Mouse (Mus musculus) frontal cortex, postnatal 25 days (tissue): ENCODE measurements around the gene Spa17.
A peak's percentile ranks its signal among the peaks of the same experiment; 100 is the strongest.

Experiments
- DNase-seq, 2 experiments: peaks; one replicate each; pipeline ENCODE4 v3.0.0; 2022; ENCODE audit warnings: low spot score in 2 of 2

The Spa17 gene

GRCm38 (mm10) chr9:37613182-37613910 is at the start of gene Spa17:
Spa17 (minus strand) TSS chr9:37613722.
- peak; percentile 71 to 77 for DNase-seq

- no peak for DNase-seq
These were observed 49.7 kb upstream of the Spa17 start for GRCm38 (mm10) chr9:37663210-37663609.

DNA sequence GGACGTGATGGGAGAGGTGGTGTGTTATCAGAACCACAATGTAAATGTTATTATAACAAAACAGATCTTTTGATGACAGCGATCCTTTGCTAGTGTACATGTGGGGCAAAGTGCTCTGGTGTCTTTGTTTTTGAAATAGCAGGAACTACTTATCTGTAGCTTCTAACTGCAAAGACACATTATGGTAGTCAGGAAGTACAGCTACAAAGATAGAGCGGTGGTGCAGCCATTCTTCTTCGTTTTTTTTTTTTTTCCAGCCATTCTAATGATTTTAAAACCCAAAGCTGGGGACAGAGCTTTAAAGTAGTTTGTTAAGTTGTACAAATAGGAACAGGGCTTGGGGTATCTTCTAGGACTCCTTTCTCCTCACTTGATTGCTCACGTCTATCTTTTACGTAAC is 45.9 kb upstream of the Spa17 start:
- DNase-seq: no peak

GRCm38 (mm10) chr9:37656931-37657481 is 43.5 kb upstream of the Spa17 start, which contains the start of gene Tbrg1:
Tbrg1 (minus strand) TSS chr9:37657312.
- DNase-seq: peak; percentile 64 to 68

DNA sequence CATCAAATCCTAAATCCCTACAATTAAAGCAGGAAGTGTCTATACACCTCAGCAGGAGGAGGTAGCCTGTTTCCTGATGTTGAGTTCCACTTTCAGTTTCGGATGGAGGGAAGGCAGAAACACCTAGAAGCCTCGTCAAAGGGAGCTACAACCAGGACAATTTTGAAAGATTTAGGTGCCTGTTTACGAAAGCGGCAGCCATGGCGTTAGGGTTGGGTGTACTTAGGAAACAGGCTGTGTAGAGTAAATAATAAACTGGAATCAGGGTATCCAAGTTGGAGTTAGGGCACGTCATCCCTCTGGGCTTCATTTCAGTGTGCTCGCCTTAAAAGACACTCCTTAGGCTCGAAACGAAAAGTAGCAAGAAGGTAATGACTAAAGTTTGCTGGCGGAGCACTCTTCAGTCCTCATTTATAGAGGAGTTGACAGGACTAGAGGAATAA is 42.9 kb upstream of the Spa17 start:
- DNase-seq: no peak

- no peak for DNase-seq
These were observed 42.4 kb upstream of the Spa17 start for GRCm38 (mm10) chr9:37655961-37656360.

- DNase-seq: no peak
These were observed 40.3 kb upstream of the Spa17 start for GRCm38 (mm10) chr9:37653836-37654235.

DNA sequence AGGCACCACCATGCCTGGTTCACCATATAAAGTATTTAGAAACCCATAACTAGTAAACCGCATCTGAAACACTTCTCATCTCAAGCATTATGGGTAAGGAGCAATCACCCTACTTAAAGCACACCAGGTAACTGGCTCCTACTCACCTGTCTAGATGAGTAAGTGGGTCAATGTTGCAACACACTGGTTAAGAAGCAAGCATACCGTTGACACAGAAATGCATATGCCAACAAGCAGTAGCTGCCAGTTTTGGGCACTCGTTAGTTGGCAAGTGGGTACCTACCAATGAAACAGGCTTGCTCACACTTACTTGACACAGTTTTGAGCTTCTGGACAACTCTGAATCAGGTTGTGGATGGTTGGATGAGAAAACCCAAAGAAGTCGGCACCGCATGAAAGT is 37.1 kb upstream of the Spa17 start:
- DNase-seq: no peak

GRCm38 (mm10) chr9:37646246-37646645 is 32.7 kb upstream of the Spa17 start:
- DNase-seq: no peak

GRCm38 (mm10) chr9:37638721-37639120 is 25.2 kb upstream of the Spa17 start:
- no peak for DNase-seq

DNA sequence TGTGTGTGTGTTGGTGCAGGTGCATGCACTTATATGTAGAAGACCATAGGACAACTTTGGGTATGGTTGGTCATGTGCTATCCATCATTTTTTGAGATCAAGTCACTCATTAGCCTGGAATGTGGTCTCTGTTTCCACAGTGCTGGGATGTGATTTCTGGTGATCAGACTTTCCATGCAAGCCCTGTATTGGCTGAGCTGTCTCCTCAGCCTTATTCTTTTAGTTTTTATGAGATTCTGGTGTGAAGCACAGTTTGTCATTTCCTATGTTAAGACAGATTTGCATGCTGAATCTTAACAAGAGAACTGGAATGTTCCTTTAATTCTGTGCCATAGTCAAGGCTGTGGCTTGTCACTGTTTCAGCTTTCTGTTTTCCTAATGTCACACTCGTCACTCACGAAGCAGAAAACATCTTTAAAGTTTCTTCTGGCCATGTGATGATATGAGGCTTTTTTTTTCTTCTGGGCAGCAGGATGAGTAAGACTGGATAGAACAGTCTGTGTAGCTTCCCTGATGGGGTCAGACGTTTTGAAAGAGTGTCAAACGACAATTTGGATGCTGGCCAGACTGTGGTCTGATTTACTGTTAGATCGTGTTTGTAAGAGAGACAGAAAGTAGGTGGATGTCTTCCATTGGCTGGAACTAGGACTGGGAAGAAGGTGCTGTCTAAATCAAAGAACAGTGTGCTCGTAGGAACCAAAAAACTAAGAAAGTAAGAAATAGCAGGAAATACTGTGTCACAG is 23.4 kb upstream of the Spa17 start:
- no peak for DNase-seq

DNA sequence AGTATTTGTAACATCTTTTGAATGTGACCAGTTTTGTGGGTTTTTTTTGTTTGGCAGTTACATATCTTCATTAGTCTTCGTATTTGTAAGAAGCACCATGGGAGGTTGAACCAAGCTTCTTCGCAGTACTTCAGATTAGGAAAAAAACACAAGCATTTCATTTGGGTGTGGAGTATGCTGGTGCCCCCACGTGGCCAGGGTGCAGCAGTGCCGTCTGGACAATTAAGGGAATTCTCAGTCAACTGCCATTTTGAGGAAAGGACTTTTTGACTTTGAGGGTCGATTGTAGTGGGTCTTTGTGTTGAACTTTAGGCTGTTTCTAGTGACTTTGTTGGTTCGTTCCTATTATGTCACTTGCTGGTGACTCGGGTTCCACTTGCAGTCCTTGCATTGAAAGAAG is 22.8 kb upstream of the Spa17 start:
- DNase-seq: peak in 1 of 2 experiments; percentile 42

DNA sequence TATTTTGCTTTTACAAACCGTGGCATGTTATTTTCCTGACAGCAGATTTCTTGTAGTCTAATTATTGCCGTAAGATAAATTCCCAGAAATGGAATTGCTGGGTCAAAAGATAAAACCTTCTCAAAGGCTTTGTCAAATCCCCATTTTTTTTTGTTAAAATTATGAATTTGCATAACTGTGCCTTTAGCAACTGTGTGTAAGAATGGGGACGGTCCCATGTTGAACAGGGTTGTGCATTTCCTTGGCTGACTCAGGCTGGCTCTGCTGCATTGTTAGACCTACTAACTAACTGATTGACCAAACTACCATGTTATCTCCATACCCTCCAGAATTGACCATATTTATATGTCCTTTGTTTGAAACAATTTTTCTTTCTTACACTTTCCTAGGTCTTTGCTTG is 20.7 kb upstream of the Spa17 start:
- DNase-seq: no peak

DNA sequence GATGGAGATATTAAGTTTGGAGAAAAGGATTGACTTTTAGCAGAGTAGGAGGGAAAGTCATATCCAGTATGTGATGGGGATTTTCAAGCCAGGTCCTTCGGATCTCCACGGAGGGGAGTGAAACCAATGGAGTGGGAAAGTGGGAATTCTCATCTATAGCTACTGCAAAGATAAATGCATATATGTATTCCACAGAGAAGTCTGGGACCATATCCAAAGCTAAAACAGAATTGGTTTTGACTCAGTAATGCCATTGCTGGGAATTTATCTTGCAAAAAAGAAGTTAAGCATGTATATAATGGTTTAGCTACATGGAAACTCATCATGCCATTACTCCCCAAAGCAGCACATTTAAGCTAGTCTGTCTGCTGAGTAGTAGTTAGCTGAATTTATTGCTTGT is 18.8 kb upstream of the Spa17 start:
- DNase-seq: no peak

- no peak for DNase-seq
These were observed 16.4 kb upstream of the Spa17 start for GRCm38 (mm10) chr9:37629941-37630340.

DNA sequence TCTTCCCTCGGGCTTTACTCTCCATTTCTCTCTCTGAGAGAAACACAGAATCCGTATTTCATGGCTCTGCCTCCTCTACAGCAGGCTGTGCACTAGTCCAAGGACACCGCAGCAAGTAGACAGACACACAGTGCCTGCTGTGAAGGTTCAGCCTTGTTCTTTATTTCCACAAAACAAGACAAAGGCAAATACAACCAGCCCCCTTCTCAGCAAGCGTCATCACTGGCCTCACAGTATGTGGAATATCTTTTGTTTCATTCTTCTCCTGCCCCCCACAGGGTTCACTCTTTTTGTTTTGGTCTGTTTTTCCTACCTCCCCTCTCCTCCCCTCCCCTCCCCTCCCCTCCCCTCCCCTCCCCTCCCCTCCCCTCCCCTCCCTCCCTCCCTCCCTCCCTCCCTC is 15.1 kb upstream of the Spa17 start:
- no peak for DNase-seq

DNA sequence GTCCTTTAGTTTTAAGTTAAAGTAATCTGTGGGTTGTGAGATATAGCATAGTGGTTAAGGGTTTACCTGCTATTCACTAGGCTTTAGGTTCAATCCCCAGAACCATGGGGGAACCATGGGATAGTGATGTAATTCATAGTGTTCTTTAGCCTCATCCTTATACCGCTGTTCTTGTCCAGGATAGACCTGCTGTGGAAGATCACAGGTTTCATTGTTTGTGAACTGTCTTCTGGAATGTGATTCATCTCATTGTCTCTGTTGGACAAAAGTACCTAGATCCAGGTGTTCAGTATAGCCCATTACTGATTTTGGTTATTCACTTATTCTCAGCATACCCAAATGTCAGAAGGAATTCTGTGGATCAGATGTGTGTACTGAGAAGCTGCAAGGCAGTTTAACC is 13.7 kb upstream of the Spa17 start:
- DNase-seq: no peak

- DNase-seq: peak in 1 of 2 experiments; percentile 24
These were observed 12.6 kb upstream of the Spa17 start for GRCm38 (mm10) chr9:37626103-37626567.

GRCm38 (mm10) chr9:37625641-37626040 is 12.1 kb upstream of the Spa17 start:
- DNase-seq: peak; percentile 49 to 69

DNA sequence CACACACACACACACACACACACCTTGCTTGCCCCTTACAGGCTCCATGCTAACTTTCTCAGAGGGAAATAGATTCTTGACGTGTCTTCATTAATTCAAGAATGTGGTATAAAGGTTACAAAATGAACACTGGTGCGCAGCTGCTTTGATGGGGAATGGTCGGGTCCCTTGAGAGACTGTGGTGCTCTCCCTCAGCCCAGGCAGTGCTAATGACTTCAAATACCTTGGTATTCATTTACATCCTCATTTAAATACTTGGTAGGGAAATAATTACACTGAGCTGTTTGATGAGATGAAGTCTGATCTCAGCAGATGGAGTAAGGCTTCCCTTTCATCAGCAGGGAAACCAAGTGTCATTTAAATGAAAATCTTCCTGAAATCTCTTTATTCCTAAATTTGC is 11.6 kb upstream of the Spa17 start:
- no peak for DNase-seq

GRCm38 (mm10) chr9:37624502-37624901 is 11.0 kb upstream of the Spa17 start:
- DNase-seq: no peak

DNA sequence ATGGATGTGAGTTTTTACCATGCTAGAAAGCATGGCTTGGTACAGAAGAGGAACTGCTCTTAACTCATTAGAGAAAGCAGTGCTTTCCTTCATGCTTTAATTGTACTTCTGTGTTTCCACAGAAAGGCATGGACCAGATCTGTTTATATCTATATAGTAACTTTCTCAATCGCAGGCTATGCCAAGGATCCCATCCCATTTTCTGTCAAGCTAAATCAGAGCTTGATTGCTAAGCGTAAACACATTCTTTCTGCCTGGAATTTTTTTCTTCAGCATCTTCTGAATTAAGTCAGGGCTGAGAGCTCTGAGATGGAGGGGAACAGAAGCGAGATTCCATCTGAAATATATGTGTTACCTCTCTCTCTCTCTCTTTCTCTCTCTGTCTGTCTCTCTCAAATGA is 10.5 kb upstream of the Spa17 start:
- no peak for DNase-seq

- no peak for DNase-seq
These were observed 7.8 kb upstream of the Spa17 start for GRCm38 (mm10) chr9:37621290-37621689.
